Mouse (Mus musculus): Measurements from ENCODE around the gene Pdpr. TPM values are rescaled to one million over a fixed set of nuclear protein-coding genes. Genes with fewer than 3 reads are reported as not detected.
"Not testable (repeated sequence)": the region's sequence is repeated elsewhere in the genome, so short reads cannot be mapped to it uniquely, and the experiment has no call there.

Pdpr gene
- 10 to 100 TPM; 25.9 to 26.1 TPM for total RNA-seq (2021)

- peak; percentile 89 to 90 for DNase-seq
These were observed at the start of gene Pdpr for GRCm38 (mm10) chr8:111093865-111094718. Pdpr (plus strand) TSS chr8:111094630.

DNA sequence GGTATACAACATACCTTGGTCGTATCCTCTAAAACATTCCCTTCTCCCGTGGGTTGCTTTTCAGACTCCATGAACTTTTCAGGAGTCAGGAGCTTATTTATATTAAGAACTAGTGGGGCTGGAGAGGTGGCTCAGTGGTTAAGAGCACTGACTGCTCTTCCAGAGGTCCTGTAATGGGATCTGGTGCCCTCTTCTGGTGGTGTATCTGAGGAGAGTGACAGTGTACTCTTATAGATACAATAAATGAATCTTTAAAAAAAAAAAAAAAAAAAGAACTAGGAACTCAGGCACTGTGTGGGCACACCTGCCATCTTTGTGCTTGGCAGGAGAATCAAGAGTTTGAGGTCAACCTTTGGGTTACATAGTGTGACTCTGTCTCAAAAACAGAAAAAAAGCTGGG is 45.7 kb upstream of the Pdpr start:
- DNase-seq = no peak

- DNase-seq = no peak
These were observed 45.3 kb upstream of the Pdpr start for GRCm38 (mm10) chr8:111049106-111049505.

DNA sequence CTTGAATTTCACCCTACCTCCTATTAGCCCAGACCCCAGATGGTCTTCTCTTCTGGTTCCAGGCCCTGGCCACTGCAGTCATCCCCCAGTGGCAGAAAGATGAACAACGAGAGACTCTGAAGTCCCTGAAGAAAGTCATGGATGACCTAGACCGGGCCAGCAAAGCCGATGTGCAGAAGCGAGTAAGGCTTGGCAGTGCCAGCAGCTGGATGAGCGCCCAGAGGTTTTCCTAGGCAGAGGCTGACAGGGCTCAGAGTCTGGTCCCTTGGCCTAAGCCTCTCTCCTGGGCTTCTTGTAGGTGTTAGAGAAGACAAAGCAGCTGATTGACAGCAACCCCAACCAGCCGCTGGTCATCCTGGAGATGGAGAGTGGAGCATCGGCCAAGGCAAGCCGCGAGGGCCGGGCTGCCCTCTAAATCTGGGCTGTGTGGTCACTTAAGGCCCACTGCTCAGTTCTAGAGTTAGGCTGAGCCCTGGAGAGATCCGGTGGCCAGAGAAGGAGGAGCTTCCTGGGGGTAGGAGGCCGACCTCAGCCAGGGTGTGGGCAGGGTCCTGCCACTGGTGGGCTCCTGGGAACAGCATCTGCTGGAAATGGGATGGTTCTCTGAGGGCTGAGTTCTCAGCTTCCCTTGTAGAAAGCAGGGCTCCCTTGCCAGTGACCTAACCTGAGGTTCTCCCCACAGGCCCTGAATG is 40.5 kb upstream of the Pdpr start:
- DNase-seq = no peak

DNA sequence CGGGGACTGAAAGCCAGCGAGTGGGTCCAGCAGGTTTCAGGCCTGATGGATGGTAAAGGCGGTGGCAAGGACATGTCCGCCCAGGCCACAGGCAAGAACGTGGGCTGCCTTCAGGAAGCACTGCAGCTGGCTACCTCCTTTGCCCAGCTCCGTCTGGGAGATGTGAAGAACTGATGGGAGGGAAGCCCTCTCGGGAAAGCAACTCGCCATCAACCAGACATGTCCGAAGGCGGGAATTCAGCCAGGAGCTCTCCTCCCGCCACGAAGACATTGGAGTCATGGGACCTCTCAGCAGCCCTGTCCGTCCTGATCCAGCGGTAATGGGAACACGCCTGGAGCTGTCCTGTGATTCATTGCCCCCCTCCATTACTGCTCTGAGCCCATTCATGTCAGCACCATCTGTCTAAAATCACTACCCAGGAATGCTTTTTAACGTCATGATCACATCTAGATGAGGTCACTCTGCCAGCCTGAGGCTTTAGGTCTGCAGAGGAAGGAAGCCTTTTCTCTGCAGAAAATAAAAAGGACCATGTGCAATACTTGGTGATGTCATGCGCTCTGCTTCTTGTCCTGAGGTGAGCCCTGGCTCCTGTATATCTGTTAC is 39.3 kb upstream of the Pdpr start:
- DNase-seq = no peak

DNA sequence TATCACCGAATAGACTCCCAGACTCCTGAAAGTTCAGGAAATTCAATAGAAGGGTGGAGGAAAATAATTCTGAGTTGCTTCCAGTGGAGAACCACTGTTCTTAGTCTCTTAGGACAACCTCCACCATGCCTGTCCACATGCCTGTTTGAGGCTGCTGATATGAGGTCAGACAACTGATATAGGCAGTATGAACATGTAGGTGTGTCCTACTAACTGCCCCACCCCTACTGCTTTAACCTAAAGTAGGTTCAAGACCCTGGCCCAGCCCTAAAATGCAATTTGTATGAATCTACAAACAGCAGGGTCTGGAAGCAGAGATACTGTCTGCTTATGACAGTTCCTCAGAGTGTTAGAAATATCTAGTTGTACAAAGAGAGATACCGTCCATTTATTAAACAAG is 38.8 kb upstream of the Pdpr start:
- no peak for DNase-seq

DNA sequence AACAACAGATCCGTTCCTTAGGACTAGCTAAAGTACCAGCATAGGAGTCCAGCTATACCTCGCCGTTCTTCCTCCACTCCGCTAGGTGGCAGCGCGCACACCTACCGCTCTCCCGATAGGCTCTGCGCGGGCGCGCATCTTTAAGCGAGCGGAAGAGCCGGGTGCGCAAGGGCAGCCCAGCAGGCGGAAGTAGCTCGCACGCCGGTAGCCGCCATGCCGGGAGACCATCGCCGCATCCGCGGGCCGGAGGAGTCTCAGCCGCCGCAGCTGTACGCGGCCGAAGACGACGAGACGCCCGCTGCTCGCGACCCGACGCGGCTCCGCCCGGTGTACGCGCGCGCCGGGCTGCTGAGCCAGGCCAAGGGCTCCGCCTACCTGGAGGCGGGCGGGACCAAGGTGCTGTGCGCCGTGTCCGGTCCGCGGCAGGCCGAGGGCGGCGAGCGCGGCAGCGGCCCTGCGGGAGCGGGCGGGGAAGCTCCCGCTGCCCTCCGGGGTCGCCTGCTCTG is 38.2 kb upstream of the Pdpr start, which contains the start of gene Exosc6:
Gene Exosc6 (plus strand): TSS at position 182 of the 506 bp plus-strand sequence.
- peak; percentile 90 to 91 for DNase-seq

DNA sequence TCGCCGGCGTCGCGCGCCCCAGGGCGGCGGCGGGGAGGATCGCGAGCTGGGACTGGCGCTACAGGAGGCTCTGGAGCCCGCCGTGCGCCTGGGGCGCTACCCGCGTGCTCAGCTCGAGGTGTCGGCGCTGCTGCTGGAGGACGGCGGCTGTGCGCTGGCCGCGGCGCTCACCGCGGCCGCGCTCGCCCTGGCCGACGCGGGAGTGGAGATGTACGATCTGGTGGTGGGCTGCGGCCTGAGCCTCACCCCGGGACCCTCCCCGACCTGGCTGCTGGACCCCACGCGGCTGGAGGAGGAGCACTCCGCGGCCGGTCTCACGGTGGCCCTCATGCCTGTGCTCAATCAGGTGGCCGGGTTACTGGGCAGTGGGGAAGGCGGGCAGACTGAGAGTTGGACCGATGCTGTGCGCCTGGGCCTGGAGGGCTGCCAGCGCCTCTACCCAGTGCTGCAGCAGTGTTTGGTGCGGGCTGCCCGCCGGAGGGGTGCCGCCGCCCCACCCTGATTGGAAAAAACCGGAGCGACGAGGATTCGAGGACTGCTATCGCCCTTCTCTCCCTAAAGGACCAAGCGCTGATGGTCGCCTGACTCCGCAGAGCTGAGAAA is 37.6 kb upstream of the Pdpr start:
- peak; percentile 22 to 45 for DNase-seq

DNA sequence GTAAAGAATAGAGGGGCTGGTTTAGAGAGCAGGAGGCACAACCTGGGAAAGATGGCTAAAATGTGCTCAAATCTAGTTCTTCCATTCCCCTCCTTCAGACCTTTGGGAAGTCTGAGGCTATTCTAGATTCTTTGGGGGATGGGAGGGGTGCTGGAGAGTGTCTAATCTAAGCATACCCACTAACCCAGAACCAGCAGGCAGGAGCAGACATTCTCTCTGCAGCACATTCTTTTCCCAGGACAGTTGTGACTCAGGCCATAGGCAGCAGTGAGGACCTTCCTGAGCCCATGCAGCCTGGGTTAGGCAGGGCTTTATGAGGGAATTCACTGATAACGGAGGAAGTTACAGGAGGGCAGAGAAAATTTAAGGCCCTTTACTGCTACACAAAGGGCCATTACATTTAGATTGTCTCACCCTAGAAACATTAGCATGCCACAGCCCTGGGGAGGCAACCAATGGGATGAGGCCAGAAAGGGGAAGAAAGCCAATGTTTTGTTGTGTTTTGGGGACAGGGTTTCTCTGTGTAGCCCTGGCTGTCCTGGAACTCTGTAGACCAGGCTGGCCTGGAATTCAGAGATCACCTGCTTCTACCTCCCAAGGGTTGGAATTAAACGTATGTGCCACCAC is 35.4 kb upstream of the Pdpr start:
- no peak for DNase-seq

DNA sequence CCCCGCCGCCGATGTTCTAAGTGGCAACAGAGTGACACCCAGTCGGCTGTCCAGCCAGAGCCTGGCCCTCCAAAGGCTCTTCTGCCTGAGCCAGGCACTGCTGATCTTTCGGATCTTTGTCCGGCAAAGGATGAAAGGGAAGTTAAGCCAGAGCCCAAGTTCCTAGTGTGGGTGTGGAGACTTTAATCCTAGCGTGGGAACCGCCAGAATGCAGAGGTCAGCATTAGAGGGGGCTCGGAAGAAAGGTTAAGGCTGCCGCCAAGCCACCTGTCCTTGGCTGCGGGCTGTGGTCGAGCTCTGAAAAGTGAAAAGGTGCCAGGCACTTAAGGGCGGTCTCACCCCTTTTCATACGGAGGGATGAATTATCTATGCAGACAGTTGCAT is 32.8 kb upstream of the Pdpr start:
- DNase-seq = no peak

GRCm38 (mm10) chr8:111062072-111062757 is 32.2 kb upstream of the Pdpr start:
- DNase-seq = peak; percentile 89 to 95

DNA sequence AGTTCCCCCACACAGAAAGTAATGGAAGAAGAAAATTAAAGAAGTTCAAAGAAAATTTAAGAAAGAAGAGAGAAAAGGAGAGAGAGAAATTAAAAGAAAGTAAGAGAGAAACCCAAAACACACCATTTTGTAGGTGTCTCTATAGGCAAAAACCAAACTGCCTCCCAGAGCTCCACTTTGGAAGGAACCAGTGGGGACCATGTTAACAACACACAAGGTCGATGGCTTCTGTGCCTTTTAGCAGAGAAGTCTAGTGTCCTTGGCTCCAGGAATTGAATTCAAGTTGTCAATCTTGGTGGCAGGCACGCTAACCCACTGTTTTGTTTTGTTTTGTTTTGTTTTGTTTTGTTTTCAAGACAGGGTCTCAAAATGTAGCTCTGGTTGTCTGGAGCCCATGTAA is 31.5 kb upstream of the Pdpr start:
- no peak for DNase-seq

DNA sequence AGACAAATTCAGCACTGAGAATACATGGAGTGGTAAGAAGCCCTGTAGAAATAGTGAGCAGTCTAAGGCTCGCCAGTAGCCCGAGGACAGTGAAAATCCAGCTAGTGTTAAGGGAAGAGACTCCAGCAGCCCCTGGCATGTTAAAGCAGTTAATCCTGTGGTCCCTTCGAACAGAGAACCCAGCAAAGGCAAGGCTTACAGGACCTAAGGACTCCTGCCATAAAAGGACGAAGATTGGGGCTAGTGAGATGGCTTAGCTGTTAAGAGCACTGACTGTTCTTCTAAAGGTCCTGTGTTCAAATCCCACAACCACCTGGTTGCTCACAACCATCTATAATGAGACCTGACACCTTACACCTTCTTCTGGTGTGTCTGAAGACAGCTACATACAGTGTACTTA is 28.1 kb upstream of the Pdpr start:
- no peak for DNase-seq

DNA sequence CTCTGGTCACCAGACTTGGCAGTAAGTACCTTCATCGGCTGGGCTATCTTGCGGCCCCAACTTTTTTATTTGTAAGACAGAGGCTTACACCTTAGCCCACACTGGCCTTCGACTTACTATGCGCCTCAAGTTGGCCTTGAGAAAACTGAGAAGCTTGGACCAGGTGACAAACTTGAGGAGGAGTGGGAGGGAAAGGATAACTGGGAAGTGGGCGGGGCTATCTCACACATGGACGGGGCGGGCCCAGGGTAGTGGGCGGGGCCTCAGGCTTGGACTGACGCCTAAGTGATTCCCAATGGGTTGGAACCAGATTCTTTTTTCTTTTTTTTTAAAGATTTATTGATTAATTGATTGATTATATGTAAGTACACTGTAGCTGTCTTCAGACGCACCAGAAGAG is 27.0 kb upstream of the Pdpr start:
- no peak for DNase-seq

GRCm38 (mm10) chr8:111068660-111069059 is 25.8 kb upstream of the Pdpr start:
- not testable (repeated sequence) for DNase-seq

DNA sequence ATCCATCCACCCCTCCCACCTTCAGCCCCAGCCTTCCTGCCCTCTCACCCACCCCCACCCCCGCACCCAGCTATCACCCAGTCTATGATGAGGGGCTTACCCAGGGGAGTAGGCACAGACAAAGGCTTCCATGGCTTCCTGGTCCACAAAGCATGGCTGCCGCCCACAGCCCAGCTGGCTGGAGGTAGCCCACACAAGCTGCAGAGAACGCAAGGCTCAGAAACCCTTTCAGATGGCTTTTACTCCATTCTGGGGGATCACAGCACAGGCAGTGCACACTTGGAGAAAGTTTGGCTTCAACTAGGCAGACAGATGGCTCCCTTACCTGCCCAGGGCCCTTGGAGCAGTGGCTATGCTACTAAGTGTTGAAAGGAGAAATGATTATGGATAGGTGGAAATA is 18.5 kb upstream of the Pdpr start:
- peak; percentile 62 to 71 for DNase-seq

- no peak for DNase-seq
These were observed 15.0 kb upstream of the Pdpr start for GRCm38 (mm10) chr8:111079461-111079860.

DNA sequence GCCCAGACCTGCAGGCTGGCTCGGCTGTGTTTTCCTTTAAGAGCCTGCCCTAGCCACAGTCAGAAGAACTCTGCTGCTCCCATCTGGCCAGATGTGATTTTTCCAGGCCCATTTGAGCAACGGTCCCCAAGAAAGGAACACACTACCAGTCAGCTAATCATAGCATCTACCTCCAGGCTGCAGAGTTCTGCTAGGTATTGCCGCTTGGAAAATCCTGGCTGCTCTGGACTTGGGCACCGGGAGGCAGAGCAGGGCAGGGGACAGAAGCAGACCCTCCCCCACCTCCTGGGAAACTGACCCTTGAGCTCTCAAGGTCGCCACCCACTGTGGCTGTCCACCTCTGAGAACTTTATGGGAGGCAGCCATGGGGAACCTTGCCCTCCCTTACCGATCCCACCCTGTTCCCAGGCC is 14.6 kb upstream of the Pdpr start:
- DNase-seq = no peak

DNA sequence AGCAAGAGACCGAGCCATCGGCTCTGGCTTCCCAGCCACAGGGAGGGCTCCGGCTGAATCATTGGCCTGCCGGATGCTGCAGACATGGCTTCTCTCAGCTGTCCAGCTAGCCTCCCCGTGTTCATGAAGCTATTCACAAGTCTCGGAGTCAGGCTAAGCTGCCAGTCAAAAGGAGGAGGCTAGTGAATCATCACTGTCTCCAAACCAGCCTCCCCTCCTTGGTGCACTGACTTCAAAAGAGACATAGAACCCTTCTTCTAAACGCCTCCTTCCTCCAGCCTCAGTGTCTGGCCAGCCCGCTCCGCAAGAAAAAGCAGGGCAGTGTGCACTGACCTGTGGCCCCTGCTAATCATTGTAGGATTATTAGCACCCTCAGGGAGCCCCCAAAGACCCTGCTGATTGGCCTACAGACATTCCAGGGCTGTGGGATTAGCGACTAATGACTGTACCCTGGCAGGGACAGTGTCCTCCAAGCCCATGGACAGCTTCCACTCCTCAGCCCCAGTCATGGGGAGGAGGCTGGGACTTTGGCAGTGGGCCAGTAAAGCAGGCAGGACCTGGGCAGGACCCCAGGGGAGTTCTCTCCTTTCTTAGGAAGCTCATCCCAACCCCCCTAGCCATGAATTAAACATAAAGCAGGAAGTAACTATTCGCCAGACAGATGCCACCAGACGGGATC is 12.7 kb upstream of the Pdpr start:
- DNase-seq = no peak

DNA sequence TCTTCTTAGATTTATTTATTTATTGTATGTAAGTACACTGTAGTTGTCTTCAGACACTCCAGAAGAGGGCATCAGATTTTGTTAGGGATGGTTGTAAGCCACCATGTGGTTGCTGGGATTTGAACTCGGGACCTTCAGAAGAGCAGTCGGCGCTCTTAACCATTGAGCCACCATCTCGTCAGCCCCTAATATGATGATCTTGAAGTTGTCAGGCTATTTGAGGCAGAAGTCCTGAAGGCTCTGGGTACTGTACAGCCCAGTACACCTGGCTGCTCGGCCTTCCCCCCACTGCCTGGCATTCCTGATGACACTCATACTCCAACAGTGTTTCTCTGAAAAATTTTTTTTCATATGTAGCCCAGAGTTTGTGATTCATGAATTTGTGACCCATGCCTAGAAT is 10.5 kb upstream of the Pdpr start:
- DNase-seq = not testable (repeated sequence)

- peak; percentile 62 to 74 for DNase-seq
These were observed 4.3 kb upstream of the Pdpr start for GRCm38 (mm10) chr8:111090126-111090525.
